Mouse (Mus musculus) v-Abl transformed pro-B cells (cell line): ENCODE data around the gene Ccdc141.
"Not testable (repeated sequence)": the region's sequence is repeated elsewhere in the genome, so short reads cannot be mapped to it uniquely, and the experiment has no call there.

ENCODE experiments used
- in situ Hi-C, 2 experiments: fragments of 400-800 bp; cut with MboI; formaldehyde crosslinking; loops; one replicate each; pipeline ENCODE4 v1.15.1; 2025; ENCODE audit not compliant: unreplicated experiment in 2 of 2

Gene Ccdc141

GRCm38 (mm10) chr2:77074373-77074772 lies 96.1 kb downstream of the Ccdc141 start:
- in situ Hi-C loops = loop anchor here in 1 of 2 experiments (25.0 kb wide), 1 partner anchor 263 kb away; no protein-coding TSS in a partner anchor

GRCm38 (mm10) chr2:77073930-77074329 lies 96.5 kb downstream of the Ccdc141 start:
- in situ Hi-C loops = loop anchor here in 1 of 2 experiments (25.0 kb wide), 1 partner anchor 263 kb away; no protein-coding TSS in a partner anchor

GRCm38 (mm10) chr2:77065294-77065693 lies 105.1 kb downstream of the Ccdc141 start:
- in situ Hi-C loops = loop anchor here in 1 of 2 experiments (25.0 kb wide), 1 partner anchor 272 kb away; no protein-coding TSS in a partner anchor

- in situ Hi-C loops = loop anchor here in 1 of 2 experiments (25.0 kb wide), 1 partner anchor 275 kb away; no protein-coding TSS in a partner anchor
Measured at GRCm38 (mm10) chr2:77061871-77062270, 108.6 kb downstream of the Ccdc141 start.

- in situ Hi-C loops = loop anchor here in 1 of 2 experiments (25.0 kb wide), 1 partner anchor 278 kb away; no protein-coding TSS in a partner anchor
Measured at GRCm38 (mm10) chr2:77059596-77059995, 110.8 kb downstream of the Ccdc141 start.

- in situ Hi-C loops = loop anchor here in 1 of 2 experiments (25.0 kb wide), 1 partner anchor 281 kb away; no protein-coding TSS in a partner anchor
Measured at GRCm38 (mm10) chr2:77056367-77056766, 114.1 kb downstream of the Ccdc141 start.

- in situ Hi-C loops = no loop called here
Measured at GRCm38 (mm10) chr2:77042912-77043311, 127.5 kb downstream of the Ccdc141 start.

GRCm38 (mm10) chr2:77039683-77040082 lies 130.8 kb downstream of the Ccdc141 start:
- in situ Hi-C loops = no loop called here

GRCm38 (mm10) chr2:77039281-77039680 lies 131.2 kb downstream of the Ccdc141 start:
- in situ Hi-C loops = no loop called here

GRCm38 (mm10) chr2:77037211-77037610 lies 133.2 kb downstream of the Ccdc141 start:
- in situ Hi-C loops = no loop called here

- in situ Hi-C loops = no loop called here
Measured at GRCm38 (mm10) chr2:77034112-77034511, 136.3 kb downstream of the Ccdc141 start.

GRCm38 (mm10) chr2:77033322-77034060 lies 136.9 kb downstream of the Ccdc141 start:
- in situ Hi-C loops = no loop called here

GRCm38 (mm10) chr2:77020649-77021048 lies 149.8 kb downstream of the Ccdc141 start:
- in situ Hi-C loops = no loop called here

GRCm38 (mm10) chr2:77017735-77018134 lies 152.7 kb downstream of the Ccdc141 start:
- in situ Hi-C loops = no loop called here

GRCm38 (mm10) chr2:77013449-77013848 lies 157.0 kb downstream of the Ccdc141 start:
- in situ Hi-C loops = not testable (repeated sequence)

- in situ Hi-C loops = no loop called here
Measured at GRCm38 (mm10) chr2:77011981-77012380, 158.5 kb downstream of the Ccdc141 start.

GRCm38 (mm10) chr2:77007015-77007414 lies 163.4 kb downstream of the Ccdc141 start:
- in situ Hi-C loops = no loop called here

GRCm38 (mm10) chr2:77003148-77003547 lies 167.3 kb downstream of the Ccdc141 start:
- in situ Hi-C loops = no loop called here

- in situ Hi-C loops = loop anchor here in 1 of 2 experiments (25.0 kb wide), 1 partner anchor 714 kb away; no protein-coding TSS in a partner anchor
Measured at GRCm38 (mm10) chr2:76998351-76998750, 172.1 kb downstream of the Ccdc141 start.

GRCm38 (mm10) chr2:76992493-76993201 lies 177.8 kb downstream of the Ccdc141 start:
- in situ Hi-C loops = loop anchor here in 1 of 2 experiments (25.0 kb wide), 1 partner anchor 720 kb away; no protein-coding TSS in a partner anchor

GRCm38 (mm10) chr2:76987317-76987716 lies 183.1 kb downstream of the Ccdc141 start:
- in situ Hi-C loops = loop anchor here in 1 of 2 experiments (25.0 kb wide), 1 partner anchor 725 kb away; no protein-coding TSS in a partner anchor
